Mouse (Mus musculus) liver, embryonic 13.5 days (tissue): ENCODE data around the gene Sec63. TPM values are rescaled to one million over a fixed set of nuclear protein-coding genes. Genes with fewer than 3 reads are reported as not detected.

ENCODE experiments used
- ATAC-seq: fragments of 200-750 bp; cut with Nextera tagmentation; 2 replicates; pipeline ENCODE4 v1.8.0; 2017; ENCODE audit warnings: low read depth, mild to moderate bottlenecking, moderate number of reproducible peaks, moderate library complexity
- DNase-seq: peaks from one replicate; pipeline ENCODE4 v3.0.0; 2022
- H3K27ac ChIP-seq: fragments of 300-500 bp; sonication (generic); 2 replicates; pipeline ENCODE4 v1.5.1; 2015; ENCODE audit warnings: moderate library complexity, mild to moderate bottlenecking, inconsistent platforms
- H3K27me3 ChIP-seq: fragments of 300-500 bp; sonication (generic); 2 replicates; pipeline ENCODE4 v1.6.1; 2015; ENCODE audit warnings: mild to moderate bottlenecking, inconsistent platforms
- H3K36me3 ChIP-seq: fragments of 300-500 bp; sonication (generic); 2 replicates; pipeline ENCODE4 v1.6.1; 2015; ENCODE audit warnings: mild to moderate bottlenecking, inconsistent platforms
- H3K4me1 ChIP-seq: fragments of 300-500 bp; sonication (generic); replicated peaks from 2 replicates; pipeline ENCODE4 v1.6.1; 2015; ENCODE audit warnings: inconsistent platforms
- H3K4me2 ChIP-seq: fragments of 300-500 bp; sonication (generic); 2 replicates; pipeline ENCODE4 v1.6.1; 2015; ENCODE audit warnings: inconsistent platforms, mild to moderate bottlenecking, moderate library complexity
- H3K4me3 ChIP-seq: fragments of 300-500 bp; sonication (generic); replicated peaks from 2 replicates; pipeline ENCODE4 v1.5.1; 2015; ENCODE audit warnings: mild to moderate bottlenecking, inconsistent platforms
- H3K9ac ChIP-seq: fragments of 300-500 bp; sonication (generic); 2 replicates; pipeline ENCODE4 v1.6.1; 2015; ENCODE audit warnings: mild to moderate bottlenecking, inconsistent platforms
- H3K9me3 ChIP-seq: fragments of 300-500 bp; sonication (generic); replicated peaks from 2 replicates; pipeline ENCODE4 v1.6.1; 2016; ENCODE audit warnings: inconsistent platforms
- WGBS: fragments of 180-500 bp; shearing (Covaris S2); methylation state at CpG from one replicate; pipeline ENCODE4 v1.1.7; 2015; ENCODE audit not compliant: insufficient replicate concordance; 5-methylcytosine and 5-hydroxymethylcytosine counted together
- polyA plus RNA-seq: library from polyadenylated mRNA; unstranded; fragments of >200 nt; fragmentation: Nextera tagmentation; extraction: Ambion mirVana; gene quantifications from 2 replicates; pipeline ENCODE4 v1.2.1, GENCODE M21; 2015

The Sec63 gene
- polyA plus RNA-seq, 1 experiment from 2014 or later, result 9.8 TPM

DNA sequence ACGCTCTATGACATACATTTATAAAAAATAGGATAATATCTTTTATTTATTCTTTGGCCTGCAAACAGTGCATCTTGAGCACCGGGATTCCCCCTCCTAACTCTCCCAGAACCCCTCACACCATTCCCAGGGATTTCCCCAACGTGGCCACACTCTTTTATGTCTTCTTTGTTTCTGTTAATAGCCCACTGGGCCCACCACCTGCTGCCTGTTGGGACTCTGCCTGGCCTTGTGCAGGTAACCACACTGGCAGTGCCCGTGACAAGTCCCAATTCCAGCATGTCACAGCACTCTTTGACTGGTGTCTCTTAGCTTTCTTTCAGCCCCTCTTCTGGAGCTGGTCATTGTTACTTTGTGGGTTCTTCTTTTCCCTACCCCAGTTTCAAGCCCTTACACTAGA lies 93.5 kb downstream of the Sec63 start:
- 54% methylated on average over 4 of the region's 4 CpGs for WGBS
- Histone ChIP-seq H3K9ac (no peak overlapping the region), H3K9me3 (peaks cover 3% of the 10 kb centered on the region; the same call in 1 of the 2 replicates), H3K27ac (no peak overlapping the region), H3K27me3 (no peaks in the 10 kb centered on the region), H3K36me3 (no peaks in the 10 kb centered on the region), H3K4me3 (no peak overlapping the region), H3K4me2 (no peak overlapping the region), H3K4me1 (no peaks in the 10 kb centered on the region)
- no peak for DNase-seq
- ATAC-seq, result no peak

GRCm38 (mm10) chr10:42855250-42855649 lies 94.0 kb downstream of the Sec63 start:
- Histone ChIP-seq H3K4me3 (no peak overlapping the region), H3K4me2 (no peak overlapping the region), H3K27ac (no peak overlapping the region), H3K9me3 (peaks cover 3% of the 10 kb centered on the region; the same call in 1 of the 2 replicates), H3K27me3 (no peaks in the 10 kb centered on the region), H3K4me1 (no peaks in the 10 kb centered on the region), H3K36me3 (no peaks in the 10 kb centered on the region), H3K9ac (no peak overlapping the region)
- DNase-seq (no peak), ATAC-seq (no peak)
- WGBS, result 31% methylated on average over 5 of the region's 5 CpGs

DNA sequence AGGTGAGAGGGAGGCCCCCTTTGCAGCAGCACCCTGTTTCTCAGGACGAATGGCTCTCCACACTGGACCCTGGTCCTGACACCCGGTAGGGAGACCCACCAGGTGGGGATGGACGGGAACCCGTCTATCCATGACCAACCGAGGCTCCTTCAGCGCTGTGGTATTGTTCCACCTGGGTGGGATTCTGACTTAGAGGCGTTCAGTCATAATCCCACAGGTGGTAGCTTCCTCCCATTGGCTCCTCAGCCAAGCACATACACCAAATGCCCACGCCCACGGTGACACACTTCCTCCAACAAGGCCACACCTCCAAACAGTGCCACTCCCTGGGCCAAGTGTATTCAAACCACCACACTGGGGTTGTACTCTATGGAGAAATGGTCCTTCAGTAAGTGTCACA lies 95.3 kb downstream of the Sec63 start:
- Histone ChIP-seq H3K36me3 (no peaks in the 10 kb centered on the region), H3K9ac (no peak overlapping the region), H3K9me3 (peaks cover 3% of the 10 kb centered on the region; the same call in 1 of the 2 replicates), H3K4me1 (no peaks in the 10 kb centered on the region), H3K27me3 (0 out of 2 replicates have a peak, but pooled peaks cover 3% of the 10 kb centered on the region), H3K27ac (no peak overlapping the region), H3K4me3 (no peak overlapping the region), H3K4me2 (no peak overlapping the region)
- 79% methylated on average over 9 of the region's 9 CpGs for WGBS
- ATAC-seq, result no peak
- no peak for DNase-seq

DNA sequence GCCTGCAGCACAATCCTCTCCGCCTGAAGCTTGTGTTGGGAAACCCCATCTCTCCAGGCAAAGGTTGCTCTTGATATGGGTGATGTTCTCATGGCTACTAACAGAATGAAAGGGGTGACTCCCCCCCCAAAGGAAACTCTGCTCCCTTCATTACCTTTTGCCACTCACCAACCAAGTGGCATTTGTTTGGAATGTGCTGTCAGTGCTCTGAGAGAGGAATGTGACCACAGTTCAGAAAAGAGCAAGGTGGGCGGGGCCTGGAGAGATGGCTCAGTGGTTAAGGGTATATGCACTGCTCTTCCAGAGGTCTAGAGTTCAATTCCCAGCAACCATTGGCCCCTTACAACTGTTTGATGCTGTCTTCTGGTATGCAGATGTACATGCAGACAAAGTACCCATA lies 95.7 kb downstream of the Sec63 start:
- Histone ChIP-seq H3K9me3 (peaks cover 3% of the 10 kb centered on the region; the same call in 1 of the 2 replicates), H3K4me1 (no peaks in the 10 kb centered on the region), H3K27ac (no peak overlapping the region), H3K4me3 (no peak overlapping the region), H3K27me3 (0 out of 2 replicates have a peak, but pooled peaks cover 3% of the 10 kb centered on the region), H3K4me2 (no peak overlapping the region), H3K9ac (no peak overlapping the region), H3K36me3 (no peaks in the 10 kb centered on the region)
- WGBS, result 78% methylated on average over 2 of the region's 2 CpGs
- DNase-seq (no peak), ATAC-seq (no peak)

DNA sequence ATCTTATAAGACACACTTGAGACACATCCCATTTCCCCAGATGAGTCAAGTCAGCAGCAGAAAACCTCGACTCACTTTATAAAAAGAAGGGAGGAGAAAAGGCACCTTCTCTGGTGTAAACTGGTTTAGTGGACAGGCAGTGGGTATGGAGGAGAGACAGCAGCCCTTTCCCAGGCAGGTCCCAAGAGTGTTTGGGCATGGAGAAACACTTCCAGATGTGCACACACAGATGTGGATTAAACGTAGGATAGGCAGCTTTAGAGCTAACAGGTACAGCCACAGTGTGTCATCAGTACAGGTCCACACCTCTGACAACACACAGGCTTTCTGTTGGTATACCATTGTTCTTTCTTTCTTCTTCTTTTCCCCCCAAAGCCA lies 98.5 kb downstream of the Sec63 start:
- DNase-seq, result no peak
- no peak overlapping the region for H3K9ac ChIP-seq
- ATAC-seq, result no peak
- H3K4me2 ChIP-seq, result no peak overlapping the region
- peaks cover 8% of the 10 kb centered on the region; the same call in 1 of the 2 replicates for H3K27me3 ChIP-seq
- H3K27ac ChIP-seq, result no peak overlapping the region
- no peaks in the 10 kb centered on the region for H3K9me3 ChIP-seq
- H3K4me1 ChIP-seq, result no peaks in the 10 kb centered on the region; the same call in 1 of the 2 replicates
- 41% methylated on average over 2 of the region's 2 CpGs for WGBS
- no peaks in the 10 kb centered on the region for H3K36me3 ChIP-seq
- H3K4me3 ChIP-seq, result no peak overlapping the region

- Histone ChIP-seq H3K4me3 (no peak within 1 kb of the TSS), H3K9ac (no peak within 1 kb of the TSS), H3K27ac (no peak within 1 kb of the TSS), H3K9me3 (no peaks in the 10 kb centered on the region), H3K4me2 (peak within 1 kb of the TSS; percentile 23; the same call in 1 of the 2 replicates), H3K4me1 (no peaks in the 10 kb centered on the region; the same call in 1 of the 2 replicates), H3K36me3 (no peaks in the 10 kb centered on the region), H3K27me3 (peaks cover 13% of the 10 kb centered on the region)
- 50% methylated on average over 17 of the region's 17 CpGs for WGBS
- no peak for ATAC-seq
- DNase-seq, result no peak
Measured at GRCm38 (mm10) chr10:42860159-42860911, 99.0 kb downstream of the Sec63 start, which contains the start of gene Scml4. TSS of gene Scml4 (plus strand) at chr10:42860370.

DNA sequence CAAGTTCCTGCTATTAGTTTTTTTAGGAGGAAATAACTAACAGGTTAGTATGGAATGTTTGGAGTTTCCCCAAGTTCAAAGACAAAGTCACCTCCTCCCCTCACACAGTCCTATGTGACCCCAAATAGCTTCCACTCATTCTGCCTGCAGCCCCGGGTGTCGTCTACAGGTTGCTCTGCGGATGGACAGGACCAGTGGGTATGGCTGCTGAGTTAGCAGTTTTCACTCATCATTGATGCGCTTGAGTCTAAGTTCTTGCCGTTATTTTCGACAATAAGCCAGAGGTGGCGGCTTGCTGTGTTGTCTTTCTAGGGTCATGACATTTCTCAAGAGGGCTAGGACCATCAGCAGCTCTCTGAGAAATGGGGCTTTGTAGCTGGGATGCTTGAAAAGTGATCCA lies 100.2 kb downstream of the Sec63 start:
- H3K4me1 ChIP-seq, result no peaks in the 10 kb centered on the region; the same call in 1 of the 2 replicates
- no peaks in the 10 kb centered on the region for H3K36me3 ChIP-seq
- ATAC-seq (no peak), DNase-seq (no peak)
- WGBS, result 69% methylated on average over 7 of the region's 7 CpGs
- no peak overlapping the region for H3K4me3 ChIP-seq
- H3K27me3 ChIP-seq, result peaks cover 16% of the 10 kb centered on the region
- H3K9ac ChIP-seq, result no peak overlapping the region
- no peak overlapping the region for H3K27ac ChIP-seq
- H3K4me2 ChIP-seq, result no peak overlapping the region
- H3K9me3 ChIP-seq, result no peaks in the 10 kb centered on the region

DNA sequence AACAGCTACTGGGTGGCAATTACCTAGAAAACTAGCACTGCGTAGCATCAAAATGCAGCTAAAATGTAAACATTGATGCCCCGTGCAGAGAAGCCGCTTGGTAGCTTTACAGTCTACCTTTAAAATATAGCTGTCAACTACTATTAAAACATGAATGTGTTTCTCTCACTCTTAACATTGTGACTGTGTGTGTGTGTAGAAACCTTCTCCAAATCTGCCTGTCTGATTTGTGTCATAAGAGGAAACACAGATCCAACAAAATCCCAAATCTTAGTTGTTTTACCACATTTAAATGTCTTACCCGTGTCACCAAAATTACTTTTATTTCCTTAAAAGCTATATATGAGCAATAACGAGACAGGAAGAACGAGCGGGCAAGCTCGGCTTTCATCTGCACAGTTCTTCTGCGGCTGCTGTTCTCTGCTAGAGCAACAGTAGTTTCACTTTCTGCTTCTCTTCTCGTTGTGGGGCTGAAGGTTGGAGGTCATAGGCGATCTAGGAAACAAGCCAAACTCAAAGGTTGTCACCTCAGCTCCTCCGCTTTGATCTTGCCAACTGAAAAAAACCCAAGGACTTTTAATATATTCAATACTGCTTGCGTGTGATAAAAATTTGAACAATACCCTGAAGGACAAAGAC lies 100.9 kb downstream of the Sec63 start:
- Histone ChIP-seq H3K27ac (no peak overlapping the region), H3K4me3 (peak overlapping the region; percentile 7; the same call in 1 of the 2 replicates), H3K9ac (0 out of 2 replicates have a peak overlapping the region, but pooled peaks have one; percentile 15), H3K4me1 (no peaks in the 10 kb centered on the region; the same call in 1 of the 2 replicates), H3K4me2 (peak overlapping the region; percentile 39), H3K9me3 (no peaks in the 10 kb centered on the region), H3K36me3 (no peaks in the 10 kb centered on the region), H3K27me3 (peaks cover 16% of the 10 kb centered on the region)
- no peak for DNase-seq
- ATAC-seq, result no peak
- WGBS, result 39% methylated on average over 13 of the region's 13 CpGs

- H3K4me1 ChIP-seq, result no peaks in the 10 kb centered on the region; the same call in 1 of the 2 replicates
- H3K27ac ChIP-seq, result no peak overlapping the region
- no peak overlapping the region for H3K4me2 ChIP-seq
- no peak overlapping the region for H3K9ac ChIP-seq
- DNase-seq, result no peak
- no peak overlapping the region for H3K4me3 ChIP-seq
- ATAC-seq, result no peak
- no peaks in the 10 kb centered on the region for H3K9me3 ChIP-seq
- no peaks in the 10 kb centered on the region for H3K36me3 ChIP-seq
- H3K27me3 ChIP-seq, result peaks cover 16% of the 10 kb centered on the region
- WGBS, result 49% methylated on average over 4 of the region's 4 CpGs
Measured at GRCm38 (mm10) chr10:42862806-42863205, 101.5 kb downstream of the Sec63 start.

- H3K4me1 ChIP-seq, result no peaks in the 10 kb centered on the region; the same call in 1 of the 2 replicates
- H3K27me3 ChIP-seq, result peaks cover 16% of the 10 kb centered on the region
- H3K4me2 ChIP-seq, result peak overlapping the region; percentile 39
- no peaks in the 10 kb centered on the region for H3K36me3 ChIP-seq
- H3K9ac ChIP-seq, result no peak overlapping the region
- no peak overlapping the region for H3K27ac ChIP-seq
- H3K9me3 ChIP-seq, result no peaks in the 10 kb centered on the region
- DNase-seq, result no peak
- peak overlapping the region; percentile 2 for H3K4me3 ChIP-seq
- WGBS, result 49% methylated on average over 31 of the region's 31 CpGs
- ATAC-seq, result no peak
Measured at GRCm38 (mm10) chr10:42863621-42864391, 102.5 kb downstream of the Sec63 start.

- H3K4me1 ChIP-seq, result no peaks in the 10 kb centered on the region; the same call in 1 of the 2 replicates
- H3K27me3 ChIP-seq, result peaks cover 16% of the 10 kb centered on the region
- 52% methylated on average over 5 of the region's 5 CpGs for WGBS
- no peaks in the 10 kb centered on the region for H3K9me3 ChIP-seq
- H3K36me3 ChIP-seq, result no peaks in the 10 kb centered on the region
- ATAC-seq (no peak), DNase-seq (no peak)
- H3K9ac ChIP-seq, result no peak overlapping the region
- no peak overlapping the region for H3K4me3 ChIP-seq
- H3K4me2 ChIP-seq, result no peak overlapping the region
- H3K27ac ChIP-seq, result no peak overlapping the region
Measured at GRCm38 (mm10) chr10:42864696-42865095, 103.4 kb downstream of the Sec63 start.
